In genomic region chr6:128797936-128798771, GRCm38 (mm10) we compare ENCODE assay signal across 8 mouse cellular contexts. TPM values are rescaled to one million over a fixed set of nuclear protein-coding genes. Genes with fewer than 3 reads are reported as not detected.
A peak's percentile ranks its signal among the peaks of the same experiment; 100 is the strongest.
DNase-seq lines count a peak whose midpoint lies in the region; ATAC-seq and TF ChIP-seq lines count a peak whose summit lies in the region.

No protein-coding gene starts in this region.

- H3K4me1 ChIP-seq in kidney, postnatal 0 days (replicated peaks; ENCODE audit: insufficient read depth, low read length) = no peaks in the 10 kb centered on the region; the same call in 1 of the 2 replicates
- peaks cover 3% of the 10 kb centered on the region for H3K4me1 ChIP-seq in cerebellum, adult 2 months (ENCODE audit: control insufficient read depth, insufficient read depth, low read length)
- peaks cover 8% of the 10 kb centered on the region for H3K4me1 ChIP-seq in heart, embryonic 10.5 days
- H3K4me1 ChIP-seq in limb, embryonic 13.5 days = peaks cover 14% of the 10 kb centered on the region
- peaks cover 10% of the 10 kb centered on the region; the same call in 1 of the 2 replicates for H3K4me1 ChIP-seq in midbrain, embryonic 14.5 days (ENCODE audit: control insufficient read depth, insufficient read depth, low read length)

- H3K9me3 ChIP-seq in kidney, postnatal 0 days (replicated peaks; ENCODE audit: low read length) = no peaks in the 10 kb centered on the region
- no peaks in the 10 kb centered on the region for H3K9me3 ChIP-seq in heart, embryonic 10.5 days
- no peaks in the 10 kb centered on the region for H3K9me3 ChIP-seq in limb, embryonic 13.5 days
- no peaks in the 10 kb centered on the region for H3K9me3 ChIP-seq in midbrain, embryonic 14.5 days (ENCODE audit: control insufficient read depth, low read length)

- 14% methylated on average over 15 of the region's 15 CpGs for WGBS in kidney, postnatal 0 days
- 9% methylated on average over 15 of the region's 15 CpGs for WGBS in cerebellum, adult 2 months
- 15% methylated on average over 15 of the region's 15 CpGs for WGBS in heart, embryonic 10.5 days
- WGBS in limb, embryonic 13.5 days = 10% methylated on average over 15 of the region's 15 CpGs
- WGBS in midbrain, embryonic 14.5 days = 8% methylated on average over 15 of the region's 15 CpGs

- H3K27me3 ChIP-seq in kidney, postnatal 0 days (ENCODE audit: insufficient read depth, low read length) = no peaks in the 10 kb centered on the region
- no peaks in the 10 kb centered on the region for H3K27me3 ChIP-seq in cerebellum, adult 2 months (ENCODE audit: control insufficient read depth, insufficient read depth, low read length)
- H3K27me3 ChIP-seq in heart, embryonic 10.5 days (ENCODE audit: insufficient read depth, poor library complexity, severe bottlenecking) = no peaks in the 10 kb centered on the region
- no peaks in the 10 kb centered on the region for H3K27me3 ChIP-seq in limb, embryonic 13.5 days
- H3K27me3 ChIP-seq in midbrain, embryonic 14.5 days (ENCODE audit: control insufficient read depth, insufficient read depth, low read length) = no peaks in the 10 kb centered on the region

- peak overlapping the region; percentile 66 for H3K4me3 ChIP-seq in kidney, postnatal 0 days (replicated peaks; ENCODE audit: low read depth, low read length)
- H3K4me3 ChIP-seq in cerebellum, adult 2 months (replicated peaks; ENCODE audit: insufficient read depth, low read depth, low read length) = peak overlapping the region; percentile 56
- peak overlapping the region; percentile 66 for H3K4me3 ChIP-seq in heart, embryonic 10.5 days
- peak overlapping the region; percentile 61 for H3K4me3 ChIP-seq in limb, embryonic 13.5 days
- H3K4me3 ChIP-seq in midbrain, embryonic 14.5 days (replicated peaks; ENCODE audit: low read depth, low read length) = peak overlapping the region; percentile 54

- ATAC-seq in kidney, postnatal 0 days (replicated peaks; ENCODE audit: low FRiP score, low read depth) = no peak
- no peak for ATAC-seq in limb, embryonic 13.5 days (ENCODE audit: low FRiP score, low read depth)
- no peak for ATAC-seq in midbrain, embryonic 14.5 days (ENCODE audit: low FRiP score, low TSS enrichment)

- no peak for TF ChIP-seq POLR2A in cerebellum, adult 2 months (IDR thresholded peaks at IDR 0.05; ENCODE audit: borderline replicate concordance, insufficient read depth, low read length)

- H3K36me3 ChIP-seq in kidney, postnatal 0 days (ENCODE audit: insufficient read depth, low read length) = no peaks in the 10 kb centered on the region
- H3K36me3 ChIP-seq in heart, embryonic 10.5 days = no peaks in the 10 kb centered on the region
- no peaks in the 10 kb centered on the region for H3K36me3 ChIP-seq in limb, embryonic 13.5 days
- H3K36me3 ChIP-seq in midbrain, embryonic 14.5 days (ENCODE audit: control insufficient read depth, insufficient read depth, low read length) = no peaks in the 10 kb centered on the region

- DNase-seq in kidney, postnatal 0 days (ENCODE audit: low spot score) = peak; percentile 50
- DNase-seq in kidney, adult 18-20 months = no peak
- DNase-seq in cerebellum, adult 2 months = peak; percentile 49 to 50
- no peak for DNase-seq in heart, embryonic 10.5 days (ENCODE audit: low spot score)
- peak; percentile 54 for DNase-seq in midbrain, embryonic 14.5 days
- DNase-seq in adipocyte (ENCODE audit: low spot score) = no peak
- DNase-seq in spleen, adult 18-20 months = no peak

- 0 out of 2 replicates have a peak overlapping the region, but pooled peaks have one; percentile 31 for H3K9ac ChIP-seq in kidney, postnatal 0 days (ENCODE audit: low read depth, low read length)
- H3K9ac ChIP-seq in limb, embryonic 13.5 days = peak overlapping the region; percentile 63; the same call in 1 of the 2 replicates
- peak overlapping the region; percentile 46 for H3K9ac ChIP-seq in midbrain, embryonic 14.5 days (replicated peaks; ENCODE audit: low read length)

- no peak for TF ChIP-seq CTCF in kidney, postnatal 0 days (IDR thresholded peaks at IDR 0.05; ENCODE audit: low read depth)
- TF ChIP-seq CTCF in cerebellum, adult 2 months (IDR thresholded peaks at IDR 0.05; ENCODE audit: borderline replicate concordance, insufficient read depth, low read depth, low read length) = no peak

- H3K27ac ChIP-seq in kidney, postnatal 0 days = peak overlapping the region; percentile 50; the same call in 1 of the 2 replicates
- H3K27ac ChIP-seq in cerebellum, adult 2 months (ENCODE audit: insufficient read depth, low read length) = no peak overlapping the region
- H3K27ac ChIP-seq in heart, embryonic 10.5 days = peak overlapping the region; percentile 56
- no peak overlapping the region for H3K27ac ChIP-seq in limb, embryonic 13.5 days
- H3K27ac ChIP-seq in midbrain, embryonic 14.5 days (replicated peaks; ENCODE audit: low read depth, low read length) = 0 out of 2 replicates have a peak overlapping the region, but pooled peaks have one; percentile 28

- peak overlapping the region; percentile 47 for H3K4me2 ChIP-seq in kidney, postnatal 0 days (ENCODE audit: low read length)
- peak overlapping the region; percentile 72 for H3K4me2 ChIP-seq in limb, embryonic 13.5 days (replicated peaks)
- peak overlapping the region; percentile 67 for H3K4me2 ChIP-seq in midbrain, embryonic 14.5 days (ENCODE audit: low read length)

RNA-seq across cellular contexts. Expression of gene Klrb1c, which starts 9.1 kb away (rescaled TPM):
- 0.16 and 0.17 TPM in 2 replicates for polyA plus RNA-seq in kidney, postnatal 0 days (2015; fragmentation: Nextera tagmentation; extraction: Ambion mirVana)
- polyA plus RNA-seq in cerebellum, adult 2 months (2012; rRNA removed) = 0.08 TPM in 1 of 2 replicates, not detected in the other
- 0.08 TPM in 1 of 2 replicates, not detected in the other for polyA plus RNA-seq in heart, embryonic 10.5 days (2016; fragmentation: Nextera tagmentation; extraction: Ambion mirVana)
- polyA plus RNA-seq in limb, embryonic 13.5 days (2015; fragmentation: Nextera tagmentation; extraction: Ambion mirVana) = 0.15 TPM in 1 of 2 replicates, not detected in the other
- not detected in 2 replicates for polyA plus RNA-seq in midbrain, embryonic 14.5 days (2014; fragmentation: Nextera tagmentation; extraction: Ambion mirVana)

RNA-seq across cellular contexts. Expression of gene Gm44511, which starts 28.0 kb away (rescaled TPM):
- polyA plus RNA-seq in kidney, postnatal 0 days (2015; fragmentation: Nextera tagmentation; extraction: Ambion mirVana) = not detected in 2 replicates
- polyA plus RNA-seq in cerebellum, adult 2 months (2012; rRNA removed) = not detected in 2 replicates
- not detected in 2 replicates for polyA plus RNA-seq in heart, embryonic 10.5 days (2016; fragmentation: Nextera tagmentation; extraction: Ambion mirVana)
- polyA plus RNA-seq in limb, embryonic 13.5 days (2015; fragmentation: Nextera tagmentation; extraction: Ambion mirVana) = not detected in 2 replicates
- polyA plus RNA-seq in midbrain, embryonic 14.5 days (2014; fragmentation: Nextera tagmentation; extraction: Ambion mirVana) = not detected in 2 replicates

RNA-seq across cellular contexts. Expression of gene Klrb1b, which starts 28.0 kb away (rescaled TPM):
- not detected in 2 replicates for polyA plus RNA-seq in kidney, postnatal 0 days (2015; fragmentation: Nextera tagmentation; extraction: Ambion mirVana)
- not detected in 2 replicates for polyA plus RNA-seq in cerebellum, adult 2 months (2012; rRNA removed)
- not detected in 2 replicates for polyA plus RNA-seq in heart, embryonic 10.5 days (2016; fragmentation: Nextera tagmentation; extraction: Ambion mirVana)
- not detected in 2 replicates for polyA plus RNA-seq in limb, embryonic 13.5 days (2015; fragmentation: Nextera tagmentation; extraction: Ambion mirVana)
- polyA plus RNA-seq in midbrain, embryonic 14.5 days (2014; fragmentation: Nextera tagmentation; extraction: Ambion mirVana) = 0.09 and 0.14 TPM in 2 replicates

Comparison
In these comparisons a context has a peak if more than half of its experiments do, and no peak if none do; other contexts are left out.
1. DNase-seq: peak in kidney, postnatal 0 days (single experiment), cerebellum, adult 2 months (2 of 2) and midbrain, embryonic 14.5 days (single experiment); none in kidney, adult 18-20 months (single experiment), heart, embryonic 10.5 days (single experiment), adipocyte (single experiment) and spleen, adult 18-20 months (0 of 2).
2. H3K27ac ChIP-seq: peak in kidney, postnatal 0 days (single experiment), heart, embryonic 10.5 days (single experiment) and midbrain, embryonic 14.5 days (single experiment); none in cerebellum, adult 2 months (single experiment) and limb, embryonic 13.5 days (single experiment).
3. Peak in every context shown above with its lines, with median percentiles within 50 percentile points of each other: H3K4me2 ChIP-seq, H3K4me3 ChIP-seq and H3K9ac ChIP-seq.